Mouse (Mus musculus) left cerebral cortex, postnatal 25 days (tissue): ENCODE data around the gene Cacul1. TPM values are rescaled to one million over a fixed set of nuclear protein-coding genes. Genes with fewer than 3 reads are reported as not detected.

ENCODE experiments used
- DNase-seq, 2 experiments: peaks; one replicate each; pipeline ENCODE4 v3.0.0; 2022; ENCODE audit warnings: low spot score in 2 of 2, mixed read lengths in 1 of 2
- intact Hi-C: fragments of 180-260 bp; cut with DNase I; formaldehyde crosslinking; loops from one replicate; pipeline ENCODE4 v1.15.1; 2025
- total RNA-seq, 2 experiments: library from RNA; stranded (reverse); gene quantifications; 2 replicates each; pipeline ENCODE4 v1.2.3; 2021

Gene Cacul1
- total RNA-seq, 2 experiments from 2014 or later: 48.3 to 50.1 TPM

GRCm38 (mm10) chr19:60543302-60543701 is 37.5 kb downstream of the Cacul1 start:
- no peak for DNase-seq
- intact Hi-C loops: no loop called here

GRCm38 (mm10) chr19:60531897-60532296 is 48.9 kb downstream of the Cacul1 start:
- intact Hi-C loops: no loop called here

GRCm38 (mm10) chr19:60530171-60530570 is 50.7 kb downstream of the Cacul1 start:
- DNase-seq: no peak
- intact Hi-C loops: no loop called here

More at GRCm38 (mm10) chr19:60531897-60532296, 48.9 kb downstream of the Cacul1 start:
- DNase-seq: no peak

GRCm38 (mm10) chr19:60529302-60529701 is 51.5 kb downstream of the Cacul1 start:
- no peak for DNase-seq

GRCm38 (mm10) chr19:60528602-60529001 is 52.2 kb downstream of the Cacul1 start:
- intact Hi-C loops: no loop called here
- no peak for DNase-seq

More at GRCm38 (mm10) chr19:60529302-60529701, 51.5 kb downstream of the Cacul1 start:
- intact Hi-C loops: no loop called here

- DNase-seq: no peak
- intact Hi-C loops: no loop called here
Observed at GRCm38 (mm10) chr19:60526876-60527275, 53.9 kb downstream of the Cacul1 start.

- no peak for DNase-seq
- intact Hi-C loops: no loop called here
Observed at GRCm38 (mm10) chr19:60525086-60525485, 55.7 kb downstream of the Cacul1 start.

GRCm38 (mm10) chr19:60524678-60525077 is 56.1 kb downstream of the Cacul1 start:
- no peak for DNase-seq
- intact Hi-C loops: no loop called here

GRCm38 (mm10) chr19:60520131-60520530 is 60.7 kb downstream of the Cacul1 start:
- intact Hi-C loops: no loop called here
- no peak for DNase-seq

GRCm38 (mm10) chr19:60515064-60515463 is 65.8 kb downstream of the Cacul1 start:
- DNase-seq: no peak
- intact Hi-C loops: no loop called here

- intact Hi-C loops: loop anchor here (1.0 to 5.0 kb wide), 2 partner anchors 47 to 76 kb away; no protein-coding TSS in a partner anchor
- peak in 1 of 2 experiments; percentile 23 for DNase-seq
Observed at GRCm38 (mm10) chr19:60513431-60513830, 67.4 kb downstream of the Cacul1 start.

- intact Hi-C loops: no loop called here
- no peak for DNase-seq
Observed at GRCm38 (mm10) chr19:60500209-60500608, 80.6 kb downstream of the Cacul1 start.

- DNase-seq: no peak
- intact Hi-C loops: no loop called here
Observed at GRCm38 (mm10) chr19:60497171-60497570, 83.7 kb downstream of the Cacul1 start.

GRCm38 (mm10) chr19:60495772-60496171 is 85.1 kb downstream of the Cacul1 start:
- intact Hi-C loops: no loop called here
- no peak for DNase-seq

GRCm38 (mm10) chr19:60489566-60489965 is 91.3 kb downstream of the Cacul1 start:
- intact Hi-C loops: no loop called here

GRCm38 (mm10) chr19:60485261-60485660 is 95.6 kb downstream of the Cacul1 start:
- DNase-seq: no peak
- intact Hi-C loops: no loop called here

More at GRCm38 (mm10) chr19:60489566-60489965, 91.3 kb downstream of the Cacul1 start:
- peak in 1 of 2 experiments; percentile 21 for DNase-seq

GRCm38 (mm10) chr19:60478859-60479258 is 102.0 kb downstream of the Cacul1 start:
- no peak for DNase-seq
- intact Hi-C loops: no loop called here

GRCm38 (mm10) chr19:60477788-60478187 is 103.0 kb downstream of the Cacul1 start:
- intact Hi-C loops: no loop called here
- no peak for DNase-seq
